Mouse (Mus musculus) monocyte, adult 2 months (primary cell): Measurements from ENCODE around the gene Adcy1.

ENCODE experiments used
- DNase-seq, 2 experiments: peaks; one replicate each; pipeline ENCODE4 v3.0.0; 2022; ENCODE audit warnings: low spot score in 2 of 2, low read depth in 1 of 2

The Adcy1 gene

DNA sequence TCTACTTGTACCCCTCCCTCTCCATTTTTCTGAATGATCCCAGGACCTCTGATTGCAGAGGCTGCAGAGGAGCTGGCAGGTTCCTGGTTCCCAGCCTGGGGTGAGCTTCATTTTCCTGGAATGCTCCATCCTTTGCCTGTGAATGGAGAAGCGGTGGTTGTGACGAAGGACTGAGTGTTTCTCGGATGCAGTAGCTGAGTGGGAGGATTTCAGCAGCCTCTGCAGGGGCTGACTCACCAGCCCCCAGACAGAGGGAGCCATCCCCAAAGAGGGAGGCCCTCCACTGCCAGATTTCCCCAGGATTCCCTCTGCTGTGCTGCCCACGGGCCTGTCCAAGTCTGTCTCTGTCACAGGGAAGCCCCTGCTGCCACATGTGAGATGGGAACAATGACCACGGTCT is 71.0 kb downstream of the Adcy1 start:
- DNase-seq: no peak

DNA sequence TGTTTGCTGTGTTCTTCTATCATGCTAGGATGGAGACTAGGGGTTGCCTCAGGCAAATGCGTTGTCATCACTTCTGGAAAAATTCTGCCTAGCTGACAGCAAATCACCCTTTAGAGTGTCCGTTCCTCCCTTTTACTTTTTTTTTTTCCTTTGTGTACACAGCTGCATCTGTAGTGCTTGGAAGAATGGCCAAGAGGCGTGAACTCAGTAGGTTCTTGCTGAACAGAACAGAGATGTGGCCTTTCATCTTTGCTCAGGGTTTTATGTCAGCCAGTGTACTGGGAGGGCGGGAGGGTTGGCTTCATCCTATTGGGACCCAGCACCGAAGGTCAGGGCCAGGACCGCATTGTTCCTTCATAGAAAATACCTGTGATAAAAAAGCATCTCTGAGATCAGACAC is 72.0 kb downstream of the Adcy1 start:
- DNase-seq: no peak

DNA sequence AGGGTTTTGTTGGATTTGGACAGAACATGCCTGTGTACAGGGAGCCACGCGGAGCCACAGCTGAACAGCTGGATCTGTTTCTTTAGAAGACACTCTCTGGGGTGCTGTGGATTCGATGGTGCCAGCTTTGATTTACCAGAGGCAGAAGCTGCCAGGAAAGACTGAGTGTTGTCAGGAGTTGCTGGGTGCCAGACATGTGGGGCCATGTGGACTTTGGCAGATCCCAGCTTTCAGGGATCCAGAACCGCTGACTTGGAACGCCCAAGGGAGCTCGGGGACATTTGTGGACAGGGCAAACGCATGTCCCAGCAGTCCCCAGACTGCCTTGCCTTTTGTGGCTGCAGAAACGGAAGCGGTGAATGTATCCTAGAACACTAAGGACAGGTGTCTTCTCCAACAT is 72.5 kb downstream of the Adcy1 start:
- no peak for DNase-seq

DNA sequence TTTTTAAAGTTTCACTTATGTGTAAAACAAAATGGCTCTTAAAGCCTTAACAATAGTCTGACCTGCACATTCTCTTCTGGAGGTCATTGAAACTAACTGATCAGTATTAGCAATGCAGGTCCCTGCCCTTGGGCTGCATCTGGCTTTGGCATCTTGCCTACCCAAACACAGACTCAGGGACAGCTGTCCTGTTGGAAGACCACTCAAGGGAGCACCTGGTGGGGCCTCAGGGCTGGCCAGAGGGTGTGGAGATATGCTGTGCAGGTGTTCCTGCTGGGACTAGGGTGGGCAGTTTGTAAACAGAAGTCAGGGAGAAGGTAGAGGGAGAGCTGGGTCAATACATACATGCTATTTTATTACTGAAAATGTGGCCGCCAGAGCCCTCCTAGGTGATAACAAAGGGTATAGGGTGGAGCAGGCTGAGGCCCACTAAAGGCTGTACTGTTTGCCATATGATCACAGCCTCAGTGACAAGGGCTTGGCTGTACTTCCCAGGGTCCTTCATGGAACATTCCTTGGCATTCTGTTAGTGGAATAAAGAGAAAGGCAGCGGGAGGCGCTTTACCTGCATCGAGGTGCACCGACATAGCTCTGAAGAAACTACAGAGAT is 73.1 kb downstream of the Adcy1 start:
- DNase-seq: no peak

DNA sequence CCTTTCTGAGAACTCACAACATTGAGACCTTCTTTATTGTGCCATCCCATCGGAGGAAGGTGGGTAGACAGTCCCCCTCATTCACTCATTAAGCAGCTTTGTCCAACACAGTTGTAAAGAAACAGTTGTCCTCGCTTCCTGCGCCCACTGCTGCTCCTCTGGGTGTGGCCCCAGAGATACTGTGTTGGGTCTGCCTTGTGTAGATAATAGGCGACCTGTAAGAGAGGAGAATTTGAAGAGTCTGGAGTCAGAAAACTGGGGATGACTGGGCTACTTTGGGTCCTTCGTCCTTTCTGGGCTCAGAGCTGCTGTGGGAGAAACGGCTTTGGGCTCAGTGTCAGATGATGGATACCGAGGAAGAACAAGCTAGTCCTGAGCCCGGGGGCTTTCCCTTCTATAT is 75.1 kb downstream of the Adcy1 start:
- DNase-seq: no peak

DNA sequence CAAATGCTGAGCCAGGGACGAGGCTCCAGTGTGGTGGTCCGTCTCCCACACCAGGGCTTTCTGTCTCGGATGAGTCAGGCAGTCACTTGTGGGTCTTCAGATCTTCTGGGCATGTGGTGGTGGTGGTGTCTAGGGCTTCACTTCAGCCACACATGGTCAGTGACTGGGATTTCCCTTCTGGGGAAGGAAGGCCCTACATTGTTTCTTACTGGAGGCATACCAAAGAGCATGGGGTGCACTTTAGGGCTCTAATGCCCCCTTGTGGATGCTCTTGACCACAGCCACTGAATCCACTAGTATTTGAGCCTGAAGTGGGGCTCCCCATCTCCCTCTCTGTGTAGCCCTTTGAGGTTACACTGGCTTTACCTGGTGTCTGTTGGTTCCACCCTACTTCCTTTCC is 77.2 kb downstream of the Adcy1 start:
- DNase-seq: no peak

DNA sequence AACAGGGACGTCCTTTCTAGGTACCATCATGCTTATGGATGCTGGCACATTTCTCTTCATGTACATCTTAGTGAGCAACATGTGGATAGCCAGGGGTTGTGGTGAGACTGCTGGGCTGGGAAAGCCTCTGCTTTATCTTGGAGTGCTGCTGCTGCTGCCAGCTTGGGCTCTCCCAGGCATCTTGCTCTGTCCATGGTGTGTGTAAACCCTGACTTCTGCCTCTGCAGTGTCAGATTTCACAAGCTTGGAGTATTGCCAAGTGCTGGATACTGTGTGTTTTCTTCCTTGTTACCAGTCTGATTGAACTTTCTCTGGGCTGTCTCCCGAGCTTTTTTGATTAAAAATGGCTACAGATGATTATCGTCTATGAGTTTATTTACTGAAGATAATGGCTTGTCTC is 79.4 kb downstream of the Adcy1 start:
- DNase-seq: no peak

DNA sequence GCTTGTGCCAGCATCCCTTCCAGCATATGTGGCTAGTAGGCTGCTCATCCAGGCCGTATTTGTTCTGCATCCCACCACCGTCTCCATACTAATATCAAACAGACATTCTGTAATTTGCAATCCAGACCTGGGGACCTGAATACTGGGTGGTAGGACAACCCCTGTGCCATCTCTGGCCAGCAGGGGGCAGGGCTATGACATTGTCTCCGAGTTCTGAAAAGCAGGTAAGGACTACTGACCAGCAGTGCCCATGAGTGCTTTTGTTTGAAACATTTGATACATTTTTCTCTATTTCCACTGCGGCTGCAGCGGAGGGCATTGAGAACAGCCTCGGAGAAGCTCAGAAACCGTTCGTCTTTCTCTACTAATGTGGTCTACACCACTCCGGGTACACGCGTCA is 81.1 kb downstream of the Adcy1 start:
- no peak for DNase-seq

DNA sequence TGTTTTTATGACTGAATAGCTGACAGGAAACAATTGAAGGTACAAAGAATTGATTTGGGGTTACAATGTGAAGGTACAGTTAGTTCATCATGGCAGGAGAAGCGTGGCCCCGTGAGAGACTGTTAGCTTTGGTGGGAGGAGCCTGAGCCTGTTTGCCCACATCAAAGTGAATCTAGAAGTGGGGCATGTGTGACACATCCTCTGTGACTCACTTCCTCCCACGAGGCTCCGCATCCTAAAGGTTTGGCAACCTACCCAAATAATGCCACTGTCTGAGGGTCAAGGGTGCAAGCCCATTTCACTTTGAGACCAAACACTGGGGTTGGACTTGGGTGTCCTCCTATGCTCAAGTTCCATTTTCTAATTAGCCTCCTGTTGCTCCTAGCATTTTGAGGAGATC is 81.9 kb downstream of the Adcy1 start:
- DNase-seq: no peak

DNA sequence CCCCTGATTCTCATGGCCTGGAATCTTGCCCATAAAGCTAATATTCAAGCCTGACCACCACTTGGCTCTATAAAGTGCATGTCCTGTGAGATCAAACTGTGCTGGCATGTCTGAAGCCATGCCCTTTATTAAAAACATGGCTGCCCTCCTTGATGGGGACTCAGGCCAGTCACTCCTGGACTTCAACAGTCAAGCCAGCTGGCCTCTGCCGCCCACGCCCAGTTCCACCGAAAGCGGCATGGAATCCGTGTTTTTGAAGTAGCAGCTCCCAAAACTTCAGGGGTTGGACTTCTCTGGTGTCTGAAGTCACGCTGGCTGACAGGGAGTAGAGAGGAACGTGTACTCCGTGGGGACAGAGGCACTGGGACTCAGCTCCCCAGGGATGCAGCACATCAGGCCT is 84.2 kb downstream of the Adcy1 start:
- no peak for DNase-seq

DNA sequence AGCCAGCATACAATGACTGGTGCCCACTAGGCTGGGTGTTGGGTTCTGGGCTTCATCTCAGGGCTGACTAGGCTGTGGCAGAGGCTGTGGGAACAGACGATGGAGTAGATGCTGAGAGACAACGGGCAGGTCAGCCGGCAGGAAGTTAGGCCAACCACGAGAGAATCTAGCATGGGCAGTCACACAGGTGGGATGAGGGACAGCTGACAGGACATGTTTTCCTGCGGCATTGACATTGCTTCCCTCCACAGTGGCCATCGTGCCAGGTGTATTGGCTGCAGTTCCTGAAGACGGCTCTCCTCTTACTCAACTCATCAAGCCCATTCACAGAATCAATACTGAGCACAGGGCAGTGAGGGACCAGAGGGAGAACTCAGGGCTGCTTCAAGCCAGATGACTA is 84.7 kb downstream of the Adcy1 start:
- no peak for DNase-seq

DNA sequence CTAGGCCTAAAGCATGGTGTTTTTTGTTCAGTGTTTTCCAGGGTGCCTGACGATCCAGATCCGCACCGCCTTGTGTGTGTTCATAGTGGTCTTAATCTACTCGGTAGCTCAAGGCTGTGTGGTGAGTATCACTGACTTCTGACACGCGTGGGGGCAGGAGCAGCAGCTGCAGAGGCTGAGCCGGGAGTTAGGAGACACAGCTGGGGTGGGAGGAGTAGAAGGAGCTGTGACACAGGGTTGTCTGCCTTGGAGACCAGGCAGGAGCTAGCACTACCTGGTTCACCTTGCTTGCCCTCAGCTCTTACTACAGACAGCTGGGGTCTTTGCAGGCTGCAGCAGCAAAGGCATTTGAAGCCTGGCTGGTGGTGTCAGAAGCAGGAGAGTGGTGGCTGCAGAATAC is 86.2 kb downstream of the Adcy1 start:
- no peak for DNase-seq

DNA sequence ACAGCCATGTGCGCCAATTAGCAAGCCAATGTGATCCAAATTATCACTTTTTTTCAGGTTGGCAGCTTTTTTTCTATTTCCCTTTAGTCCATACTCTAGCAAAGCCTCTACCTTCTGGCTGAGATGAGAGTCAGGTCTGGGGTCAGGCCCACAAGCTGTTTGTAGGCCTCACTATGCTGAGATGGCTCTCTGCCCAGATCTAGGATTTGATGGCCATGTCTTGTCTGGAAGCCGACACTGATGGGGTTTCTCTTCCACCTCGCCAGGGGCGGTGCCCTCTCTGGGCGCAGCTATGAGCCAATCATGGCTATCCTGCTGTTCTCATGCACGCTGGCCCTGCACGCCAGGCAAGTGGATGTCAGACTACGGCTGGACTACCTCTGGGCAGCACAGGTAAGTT is 87.2 kb downstream of the Adcy1 start:
- no peak for DNase-seq

DNA sequence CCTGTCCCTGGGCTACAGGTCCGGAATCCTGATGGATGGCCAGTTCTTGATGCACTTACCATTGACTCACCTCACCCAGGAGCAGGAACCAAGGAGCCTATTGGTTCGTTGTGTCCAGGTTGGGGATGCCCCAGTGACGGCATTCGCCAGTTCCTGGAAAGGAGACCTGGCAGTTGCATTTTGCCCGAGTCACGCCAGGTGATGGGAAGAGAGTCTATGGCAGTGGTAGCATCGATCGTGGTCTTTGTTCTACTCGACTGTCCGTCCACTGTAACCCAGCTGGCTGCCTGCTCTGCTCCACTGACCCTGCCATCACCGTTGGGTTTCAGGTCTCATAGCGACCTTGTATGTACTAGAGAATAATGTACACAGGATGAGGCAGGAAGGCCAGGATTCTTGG is 89.1 kb downstream of the Adcy1 start:
- no peak for DNase-seq

DNA sequence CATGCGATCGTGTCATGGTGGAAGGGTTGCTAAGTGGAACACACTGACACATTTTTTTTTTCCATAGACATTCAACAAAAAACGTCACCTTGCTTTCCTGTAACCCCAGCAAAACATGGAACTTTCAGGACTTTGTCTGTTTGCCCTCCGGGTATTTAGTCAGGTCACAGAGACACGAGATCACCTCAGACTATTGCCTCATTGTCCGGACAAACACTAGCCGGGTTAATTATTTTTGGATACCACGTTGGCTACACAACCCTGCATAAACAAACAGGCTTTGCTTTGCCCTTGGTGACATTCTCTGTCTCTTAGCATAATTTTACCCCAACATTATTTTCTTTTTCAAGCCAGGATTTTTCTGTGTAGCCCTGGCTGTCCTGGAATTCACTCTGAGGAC is 89.8 kb downstream of the Adcy1 start:
- no peak for DNase-seq

DNA sequence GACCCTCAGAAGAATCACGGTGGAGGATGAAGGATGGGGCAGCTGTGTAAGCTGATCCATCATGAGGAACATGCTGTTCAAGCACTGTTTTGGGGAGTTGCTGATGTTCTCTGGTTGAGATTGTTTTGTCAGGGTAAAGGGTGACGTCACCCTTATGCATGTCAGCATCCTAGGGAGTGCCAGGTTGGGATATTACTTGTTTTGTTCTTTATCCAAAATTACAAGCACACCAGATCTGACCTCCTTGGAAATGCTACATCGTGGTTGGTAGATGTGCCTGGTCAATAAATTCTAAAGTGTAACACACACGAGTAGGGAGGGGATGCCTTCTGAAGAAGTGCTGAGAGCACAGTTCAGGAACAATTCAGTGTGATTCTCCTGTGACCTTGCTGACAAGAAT is 93.1 kb downstream of the Adcy1 start:
- no peak for DNase-seq

DNA sequence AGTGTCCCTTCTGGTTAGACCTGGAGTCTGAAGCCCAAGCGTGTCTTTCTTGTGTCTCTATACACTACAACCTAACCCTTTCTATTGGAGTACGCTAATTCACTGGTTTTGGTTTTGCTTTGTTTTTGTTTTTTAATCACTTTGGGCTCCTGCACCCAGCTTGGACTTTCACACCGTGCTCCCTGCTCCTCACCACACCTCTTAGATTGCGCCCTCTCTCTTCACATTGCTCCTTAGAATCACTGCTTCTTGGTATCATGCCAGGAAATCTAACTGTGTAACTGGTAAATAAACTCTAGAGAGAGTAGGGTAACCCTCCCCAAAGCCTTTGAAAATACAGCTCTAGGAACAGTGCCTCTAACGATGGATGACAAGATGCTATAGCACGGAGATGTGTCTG is 94.9 kb downstream of the Adcy1 start:
- no peak for DNase-seq

DNA sequence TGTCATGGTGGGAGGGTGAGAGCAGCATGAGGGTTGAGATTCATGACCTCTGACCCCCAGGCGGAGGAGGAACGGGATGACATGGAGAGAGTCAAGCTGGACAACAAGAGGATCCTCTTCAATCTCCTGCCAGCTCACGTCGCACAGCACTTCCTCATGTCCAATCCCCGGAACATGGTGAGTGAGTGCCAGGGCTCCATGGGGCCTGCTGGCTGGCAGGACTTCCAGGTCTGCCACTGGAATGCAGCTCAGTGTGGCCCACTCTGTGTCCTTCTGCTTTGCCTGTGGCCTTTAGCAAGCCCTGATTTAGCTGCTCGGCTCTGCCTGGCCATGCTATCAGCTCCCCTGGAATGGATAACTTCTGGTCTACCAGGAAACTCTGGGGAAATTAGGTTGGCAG is 96.9 kb downstream of the Adcy1 start:
- DNase-seq: no peak

DNA sequence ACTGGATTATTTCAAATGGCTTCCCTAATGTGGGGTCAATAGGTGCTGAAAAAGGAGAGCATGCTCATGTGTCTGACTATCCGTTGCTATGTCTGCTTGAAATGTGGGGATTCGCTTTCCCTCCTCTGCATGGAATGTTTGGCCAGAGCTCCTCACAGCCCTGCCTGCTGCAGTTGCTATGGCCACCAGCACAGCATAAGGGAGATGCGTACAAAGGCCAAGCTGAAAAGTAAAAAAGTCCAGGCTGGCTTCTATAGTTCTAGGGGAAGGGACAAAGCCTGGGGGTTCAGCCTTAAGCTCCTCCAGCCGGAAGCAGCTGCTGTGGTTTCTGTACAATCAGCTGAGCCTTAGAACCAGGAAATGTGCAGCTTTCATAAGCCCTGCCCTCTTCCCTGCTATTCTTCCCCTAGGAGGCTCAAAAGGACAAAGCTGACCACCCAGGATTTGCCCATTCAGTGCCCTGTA is 97.4 kb downstream of the Adcy1 start:
- no peak for DNase-seq

DNA sequence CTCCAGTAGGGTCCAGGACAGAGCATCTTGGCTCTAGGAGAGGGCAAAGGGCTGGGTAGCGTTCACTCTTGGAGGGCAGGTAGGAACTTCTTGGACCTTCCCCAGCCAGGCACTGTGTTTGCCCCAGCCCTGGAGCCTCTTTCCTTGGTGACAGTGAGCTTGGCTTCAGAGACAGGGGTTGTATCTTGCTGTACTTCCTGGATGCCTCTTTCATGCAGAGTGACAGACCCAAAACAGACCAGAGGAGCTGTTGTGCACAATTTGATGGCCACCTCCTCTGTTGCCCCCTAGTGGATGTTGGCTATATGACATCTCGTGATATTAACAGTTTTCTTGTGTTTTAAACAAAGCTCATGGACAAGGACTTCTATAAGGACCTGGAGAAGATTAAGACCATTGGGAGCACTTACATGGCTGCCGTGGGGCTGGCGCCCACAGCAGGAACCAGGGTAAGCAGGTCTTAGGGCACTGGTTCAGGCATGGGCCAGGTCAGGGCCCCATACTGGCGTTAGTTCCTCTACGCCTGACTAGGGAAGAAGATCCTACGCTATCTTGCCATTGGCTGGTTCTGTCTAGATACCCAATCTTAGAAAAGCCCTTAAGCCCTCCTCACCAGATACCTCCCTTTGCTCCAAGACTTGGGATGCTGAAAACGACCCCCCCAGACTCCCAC is 98.3 kb downstream of the Adcy1 start:
- DNase-seq: no peak

DNA sequence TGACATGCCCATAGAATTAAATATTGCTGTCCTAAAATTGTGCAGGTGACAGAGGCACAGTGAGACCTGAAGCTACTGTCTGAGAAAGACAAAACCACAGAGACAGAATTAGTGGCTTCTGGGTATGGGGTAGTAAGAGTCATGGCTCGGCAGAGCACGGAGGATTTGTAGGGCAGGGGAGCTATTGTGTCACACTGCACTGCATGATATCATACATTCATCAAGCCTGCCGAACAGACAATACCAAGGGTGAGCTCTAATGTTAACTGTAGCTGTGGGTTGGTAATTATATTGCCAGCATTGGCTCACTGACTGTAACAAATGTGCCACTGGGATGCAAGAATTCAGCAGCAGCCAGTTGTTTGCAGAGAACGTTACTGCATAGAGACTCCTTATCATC is 101.1 kb downstream of the Adcy1 start:
- no peak for DNase-seq

DNA sequence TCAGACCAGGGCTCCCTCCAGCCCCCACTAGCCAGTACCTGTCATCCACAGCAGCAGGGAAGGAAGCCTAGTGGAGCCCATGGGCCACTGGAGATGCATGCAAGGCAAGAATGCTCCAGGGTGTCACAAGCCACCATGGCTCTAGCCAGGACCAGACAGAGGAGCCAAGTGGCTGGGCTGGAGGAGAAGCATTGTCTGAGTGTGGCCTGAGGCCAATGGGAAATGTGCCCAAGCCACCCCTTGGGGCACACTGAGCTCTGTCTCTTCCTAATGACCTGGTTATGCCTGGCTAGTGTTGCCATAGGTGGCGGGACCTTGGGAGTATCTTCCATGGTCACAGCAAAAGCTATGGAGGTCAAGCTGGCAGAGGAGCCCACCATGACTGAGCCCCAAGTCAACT is 106.4 kb downstream of the Adcy1 start:
- DNase-seq: no peak

DNA sequence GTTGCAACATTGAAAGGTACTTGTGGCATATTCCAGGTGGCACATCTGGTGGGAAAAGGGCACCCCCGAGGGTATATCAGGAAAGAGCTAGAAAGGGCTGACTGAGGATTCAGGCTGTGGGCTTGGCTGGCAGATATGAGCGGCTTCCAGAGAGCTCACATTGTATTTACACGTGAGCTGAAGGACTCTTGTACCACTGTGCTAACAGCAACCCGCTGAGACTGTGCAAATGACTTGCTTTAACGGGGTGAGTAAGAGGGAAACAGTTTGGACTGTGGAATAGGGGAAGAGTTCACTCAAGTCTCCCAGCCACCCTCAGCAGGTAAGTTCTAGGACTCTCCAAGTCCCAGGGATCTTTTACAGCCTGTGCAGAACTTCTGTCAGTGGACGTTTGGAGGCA is 110.4 kb downstream of the Adcy1 start:
- DNase-seq: no peak
